Mouse (Mus musculus) testis, adult 2 months (tissue): ENCODE data around the gene Nipsnap1.

Source experiments
- CTCF ChIP-seq: fragments of 200-500 bp; IDR thresholded peaks from 2 replicates; pipeline ENCODE4 v1.5.1; 2012; ENCODE audit warnings: low read depth, mild to moderate bottlenecking, inconsistent platforms, low read length, moderate library complexity; ENCODE audit not compliant: control insufficient read depth, insufficient read depth, insufficient replicate concordance
- POLR2A ChIP-seq: fragments of 200-500 bp; IDR thresholded peaks from 2 replicates; pipeline ENCODE4 v1.6.1; 2012; ENCODE audit warnings: low read depth, mild to moderate bottlenecking, inconsistent platforms, low read length, moderate library complexity; ENCODE audit not compliant: control insufficient read depth

- TF ChIP-seq CTCF, result no peak
- no peak for TF ChIP-seq POLR2A
Measured at GRCm38 (mm10) chr11:4837342-4837741, 36.4 kb upstream of the Nipsnap1 start.
